Mouse (Mus musculus) forebrain, postnatal 0 days (tissue): Measurements from ENCODE around the gene Macrod1. TPM values are rescaled to one million over a fixed set of nuclear protein-coding genes. Genes with fewer than 3 reads are reported as not detected.

Experiments used
- ATAC-seq: fragments of 200-750 bp; cut with Nextera tagmentation; 2 replicates; pipeline ENCODE4 v1.8.0; 2017; ENCODE audit warnings: mild to moderate bottlenecking, moderate library complexity
- DNase-seq: peaks from one replicate; pipeline ENCODE4 v3.0.0-alpha.2; 2015
- H3K27ac ChIP-seq: fragments of 300-500 bp; sonication (generic); 2 replicates; pipeline ENCODE4 v1.5.1; 2014; ENCODE audit warnings: low read depth, mild to moderate bottlenecking, antibody characterized with exemption, low read length, moderate library complexity, mixed read lengths
- H3K27me3 ChIP-seq: fragments of 300-500 bp; sonication (generic); 2 replicates; pipeline ENCODE4 v1.6.1; 2014; ENCODE audit warnings: mild to moderate bottlenecking, low read length, mixed read lengths; ENCODE audit not compliant: insufficient read depth
- H3K36me3 ChIP-seq: fragments of 300-500 bp; sonication (generic); 2 replicates; pipeline ENCODE4 v1.6.1; 2014; ENCODE audit warnings: mild to moderate bottlenecking, moderate library complexity; ENCODE audit not compliant: insufficient read depth
- H3K4me1 ChIP-seq: fragments of 300-500 bp; sonication (generic); 2 replicates; pipeline ENCODE4 v1.6.1; 2014; ENCODE audit warnings: antibody characterized with exemption; ENCODE audit not compliant: insufficient read depth
- H3K4me2 ChIP-seq: fragments of 300-500 bp; sonication (generic); 2 replicates; pipeline ENCODE4 v1.6.1; 2014; ENCODE audit warnings: low read depth, mild to moderate bottlenecking, moderate library complexity
- H3K4me3 ChIP-seq: fragments of 300-500 bp; sonication (generic); 2 replicates; pipeline ENCODE4 v1.5.1; 2014; ENCODE audit warnings: low read depth, low read length, mixed read lengths
- H3K9ac ChIP-seq: fragments of 300-500 bp; sonication (generic); 2 replicates; pipeline ENCODE4 v1.6.1; 2014; ENCODE audit warnings: mild to moderate bottlenecking
- H3K9me3 ChIP-seq: fragments of 300-500 bp; sonication (generic); 2 replicates; pipeline ENCODE4 v1.6.1; 2016; ENCODE audit warnings: low read length
- CTCF ChIP-seq: sonication (generic); IDR thresholded peaks from 2 replicates; pipeline ENCODE4 v1.5.1; 2016; ENCODE audit warnings: antibody characterized with exemption, control low read depth, low read depth
- WGBS: fragments of 180-500 bp; shearing (Covaris S2); extraction: QIAGEN DNeasy Blood & Tissue Kit; methylation state at CpG from one replicate; pipeline ENCODE4 v1.1.7; 2014; 5-methylcytosine and 5-hydroxymethylcytosine counted together
- polyA plus RNA-seq: library from polyadenylated mRNA; unstranded; fragments of >200 nt; fragmentation: Nextera tagmentation; extraction: Ambion mirVana; gene quantifications from 2 replicates; pipeline ENCODE4 v1.2.1, GENCODE M21; 2015
- total RNA-seq: library from RNA; depleted of rRNA; stranded (reverse); fragments of >200 nt; gene quantifications from 2 replicates; pipeline ENCODE4 v1.2.3, GENCODE M21; 2014

Macrod1 gene
- total and polyA plus RNA-seq, 2 experiments from 2014 or later: 8.0 to 8.1 TPM

DNA sequence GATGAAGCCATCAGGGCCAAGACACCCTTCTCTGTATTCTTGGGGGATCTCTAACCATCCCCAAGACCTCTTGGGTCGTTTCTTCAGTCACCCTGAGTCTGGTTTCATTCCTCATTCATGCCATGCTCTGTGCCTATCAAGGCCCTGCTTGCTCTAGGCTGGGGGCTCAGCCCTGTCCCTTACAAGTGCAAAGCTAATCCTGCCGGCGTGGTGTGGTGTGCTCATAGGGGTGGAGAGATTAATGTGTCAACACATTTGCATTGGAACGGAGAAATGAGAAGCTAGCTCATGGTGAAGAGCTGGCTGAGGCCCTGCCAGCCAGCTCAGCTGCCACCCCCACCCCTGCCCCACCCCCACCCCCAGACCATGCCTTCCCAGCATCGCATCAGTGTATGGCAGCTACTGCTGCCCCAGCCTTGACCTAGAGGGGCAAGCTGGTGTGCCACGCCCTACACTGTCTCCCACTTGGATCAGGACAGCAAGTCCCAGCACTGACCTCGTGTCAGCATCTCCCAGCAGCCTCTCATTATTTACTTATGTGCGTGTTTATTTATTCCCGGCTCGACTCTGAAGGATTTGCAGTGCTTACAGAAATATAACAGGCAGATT is 66.2 kb downstream of the Macrod1 start:
- WGBS: 35% methylated on average over 10 of the region's 10 CpGs
- Histone ChIP-seq H3K36me3 (no peaks in the 10 kb centered on the region), H3K27ac (peak overlapping the region; percentile 21; the same call in 1 of the 2 replicates), H3K9ac (peak overlapping the region; percentile 18; the same call in 1 of the 2 replicates), H3K9me3 (no peaks in the 10 kb centered on the region), H3K4me1 (peaks cover 7% of the 10 kb centered on the region), H3K27me3 (no peaks in the 10 kb centered on the region), H3K4me2 (no peak overlapping the region), H3K4me3 (no peak overlapping the region)
- TF ChIP-seq CTCF: no peak
- peak; percentile 46; the same call in 1 of the 2 replicates for ATAC-seq
- no peak for DNase-seq

GRCm38 (mm10) chr19:7125526-7126156 is 69.0 kb downstream of the Macrod1 start:
- H3K9ac ChIP-seq: no peak overlapping the region
- H3K9me3 ChIP-seq: no peaks in the 10 kb centered on the region
- 89% methylated on average over 4 of the region's 4 CpGs for WGBS
- no peak for TF ChIP-seq CTCF
- peaks cover 11% of the 10 kb centered on the region for H3K4me1 ChIP-seq
- H3K27ac ChIP-seq: no peak overlapping the region
- no peak for ATAC-seq
- no peak for DNase-seq
- no peaks in the 10 kb centered on the region for H3K36me3 ChIP-seq
- no peaks in the 10 kb centered on the region for H3K27me3 ChIP-seq
- no peak overlapping the region for H3K4me2 ChIP-seq
- H3K4me3 ChIP-seq: no peak overlapping the region

GRCm38 (mm10) chr19:7126209-7126608 is 69.6 kb downstream of the Macrod1 start:
- 88% methylated on average over 1 of the region's 1 CpGs for WGBS

DNA sequence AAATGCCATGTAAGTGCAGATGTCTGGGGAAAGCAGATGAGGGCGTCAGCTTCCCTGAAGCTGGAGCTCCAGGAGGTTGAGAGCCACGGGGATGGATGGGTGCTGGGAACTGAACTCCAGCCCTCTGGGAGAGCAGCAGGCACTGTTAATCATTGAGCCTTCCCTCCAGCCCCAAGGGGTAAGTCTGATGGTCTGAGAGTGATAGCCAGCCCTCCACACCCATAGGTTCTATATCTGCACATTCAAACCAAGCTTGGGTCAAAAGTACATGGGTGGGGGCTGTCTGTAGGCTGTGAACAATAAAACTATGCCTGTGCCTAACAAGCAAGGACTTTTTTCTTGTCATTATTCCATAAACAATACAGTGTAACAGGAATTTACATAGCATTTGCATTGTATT is 70.3 kb downstream of the Macrod1 start:
- WGBS: 68% methylated on average over 2 of the region's 2 CpGs
- Histone ChIP-seq H3K9ac (no peak overlapping the region), H3K4me1 (peaks cover 11% of the 10 kb centered on the region), H3K27me3 (no peaks in the 10 kb centered on the region), H3K4me2 (no peak overlapping the region), H3K9me3 (no peaks in the 10 kb centered on the region), H3K36me3 (no peaks in the 10 kb centered on the region), H3K27ac (no peak overlapping the region), H3K4me3 (no peak overlapping the region)
- DNase-seq: no peak
- TF ChIP-seq CTCF: no peak
- no peak for ATAC-seq

More at GRCm38 (mm10) chr19:7126209-7126608, 69.6 kb downstream of the Macrod1 start:
- ATAC-seq (no peak), DNase-seq (no peak)
- no peak overlapping the region for H3K4me3 ChIP-seq
- no peak for TF ChIP-seq CTCF
- no peaks in the 10 kb centered on the region for H3K9me3 ChIP-seq
- H3K36me3 ChIP-seq: no peaks in the 10 kb centered on the region
- no peaks in the 10 kb centered on the region for H3K27me3 ChIP-seq
- no peak overlapping the region for H3K9ac ChIP-seq
- peaks cover 11% of the 10 kb centered on the region for H3K4me1 ChIP-seq
- H3K4me2 ChIP-seq: no peak overlapping the region
- H3K27ac ChIP-seq: no peak overlapping the region

DNA sequence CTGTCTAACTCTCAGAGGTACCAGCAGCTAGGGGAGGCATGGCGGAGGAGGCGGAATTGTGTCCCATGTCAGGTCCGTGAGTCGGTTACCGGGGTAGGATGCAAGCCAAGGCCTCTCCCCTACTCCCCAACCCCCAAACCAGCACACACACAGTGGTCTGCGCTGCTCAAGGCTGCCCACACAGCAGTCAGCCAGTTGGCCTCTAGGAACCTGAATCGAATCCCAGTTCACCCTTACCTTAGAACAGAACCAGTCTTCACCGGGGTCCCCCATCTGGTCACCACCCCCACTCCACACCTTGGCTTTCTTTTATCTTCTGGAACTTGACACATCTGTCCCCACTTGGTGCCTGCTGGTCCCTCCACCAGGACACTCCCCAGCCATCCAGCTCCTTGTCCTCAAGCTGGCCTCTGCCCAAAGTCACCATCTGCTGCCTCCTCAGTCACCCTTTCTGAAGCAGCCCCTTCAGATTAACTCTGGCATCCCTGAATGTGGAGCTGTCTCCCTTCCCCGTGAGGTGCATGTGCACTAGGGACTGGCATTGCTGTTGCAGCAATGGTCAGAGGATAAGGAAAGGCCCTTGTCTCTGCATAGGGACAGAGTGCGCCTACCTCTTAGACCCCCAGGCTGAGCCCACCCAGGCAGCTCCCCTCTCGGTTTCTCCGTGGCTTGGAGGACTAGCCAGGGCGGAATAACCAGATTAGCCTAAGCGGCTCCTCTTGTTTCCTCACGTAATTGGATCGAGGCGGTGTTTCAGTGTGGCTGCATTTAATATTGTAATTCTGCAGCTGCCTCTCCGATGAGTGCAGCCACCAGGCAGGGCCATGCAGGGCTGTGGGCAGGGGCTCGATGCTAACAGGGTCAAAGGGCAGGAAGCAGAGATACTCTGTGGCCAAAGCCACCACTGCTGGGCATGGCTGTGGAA is 72.2 kb downstream of the Macrod1 start:
- 32% methylated on average over 19 of the region's 19 CpGs for WGBS
- Histone ChIP-seq H3K4me3 (no peak overlapping the region), H3K9ac (no peak overlapping the region), H3K9me3 (no peaks in the 10 kb centered on the region), H3K27me3 (no peaks in the 10 kb centered on the region), H3K27ac (no peak overlapping the region), H3K4me2 (no peak overlapping the region), H3K4me1 (0 out of 2 replicates have a peak, but pooled peaks cover 4% of the 10 kb centered on the region), H3K36me3 (no peaks in the 10 kb centered on the region)
- TF ChIP-seq CTCF: no peak
- peak; percentile 54 for ATAC-seq
- no peak for DNase-seq

DNA sequence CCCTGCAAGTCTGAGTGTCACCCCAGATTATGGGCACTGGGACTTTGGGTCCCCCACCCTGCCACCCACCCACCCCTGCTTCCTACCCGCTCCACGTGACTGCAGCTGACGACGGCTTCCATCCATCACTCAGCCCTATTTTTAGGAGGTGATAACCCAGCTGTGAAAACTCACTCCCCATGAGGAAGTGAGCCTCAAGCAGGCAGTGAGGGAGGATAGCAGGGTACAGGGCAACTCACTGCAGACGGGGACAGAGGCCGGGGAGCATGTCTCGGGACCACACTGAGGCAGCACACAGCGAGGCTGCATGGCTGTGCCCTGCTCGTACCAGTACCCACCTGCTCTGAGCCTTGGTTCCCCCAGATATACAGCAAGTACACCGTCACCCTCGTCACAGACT is 73.7 kb downstream of the Macrod1 start:
- WGBS: 71% methylated on average over 11 of the region's 11 CpGs
- Histone ChIP-seq H3K4me3 (no peak overlapping the region), H3K36me3 (no peaks in the 10 kb centered on the region), H3K27me3 (no peaks in the 10 kb centered on the region), H3K9me3 (no peaks in the 10 kb centered on the region), H3K4me1 (0 out of 2 replicates have a peak, but pooled peaks cover 8% of the 10 kb centered on the region), H3K9ac (no peak overlapping the region), H3K4me2 (no peak overlapping the region), H3K27ac (no peak overlapping the region)
- no peak for TF ChIP-seq CTCF
- DNase-seq (no peak), ATAC-seq (no peak)

GRCm38 (mm10) chr19:7133436-7133835 is 76.8 kb downstream of the Macrod1 start:
- Histone ChIP-seq H3K9me3 (no peaks in the 10 kb centered on the region), H3K4me3 (no peak overlapping the region), H3K27ac (no peak overlapping the region), H3K4me2 (no peak overlapping the region), H3K9ac (no peak overlapping the region), H3K4me1 (peaks cover 19% of the 10 kb centered on the region), H3K36me3 (no peaks in the 10 kb centered on the region), H3K27me3 (no peaks in the 10 kb centered on the region)
- no peak for TF ChIP-seq CTCF
- no peak for DNase-seq
- 54% methylated on average over 9 of the region's 9 CpGs for WGBS
- ATAC-seq: no peak
